Mouse (Mus musculus) liver (tissue): ENCODE data around the gene Haao.
"Not testable (repeated sequence)": the region's sequence is repeated elsewhere in the genome, so short reads cannot be mapped to it uniquely, and the experiment has no call there.

Experiments
- DNase-seq: peaks from one replicate; pipeline ENCODE4 v3.0.0-alpha.2; 2020; ENCODE audit warnings: mixed read lengths

Gene Haao

DNA sequence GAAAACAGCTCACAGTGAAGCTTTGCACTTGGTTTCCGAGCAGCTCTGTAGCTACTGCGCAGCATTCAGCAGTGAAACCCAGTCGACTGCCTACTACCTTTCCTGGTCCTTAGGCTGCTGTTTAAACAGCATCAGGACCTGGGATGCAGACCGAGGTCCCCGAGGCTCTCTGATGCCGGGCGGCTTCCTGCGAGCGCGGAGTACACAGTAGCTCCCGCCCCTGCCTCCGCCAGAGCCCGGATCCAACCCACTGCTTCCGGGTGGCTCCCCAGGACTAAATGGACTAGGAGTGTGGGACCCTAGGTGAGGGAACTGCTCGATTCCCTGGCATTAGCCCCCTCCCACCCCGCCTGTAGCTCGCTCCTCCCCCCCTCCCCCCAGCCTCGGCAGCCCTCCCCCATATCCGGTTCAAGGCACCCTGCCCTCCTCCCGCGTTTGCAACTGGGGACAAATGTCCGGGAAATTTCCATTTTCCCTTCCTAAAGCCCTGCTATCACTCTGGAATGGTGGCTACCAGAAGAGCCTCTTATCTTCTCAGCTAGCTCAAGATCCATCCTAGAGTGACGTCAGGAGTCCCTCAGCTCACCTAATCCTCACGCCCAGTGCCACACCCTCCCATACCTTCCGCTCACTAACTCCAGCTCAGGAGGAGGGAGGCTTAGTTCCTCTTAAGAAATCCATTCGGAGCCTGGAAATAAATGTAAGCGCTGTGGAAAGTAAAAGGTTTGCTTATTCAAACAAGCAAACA lies 14.5 kb upstream of the Haao start:
- peak; percentile 65 for DNase-seq

DNA sequence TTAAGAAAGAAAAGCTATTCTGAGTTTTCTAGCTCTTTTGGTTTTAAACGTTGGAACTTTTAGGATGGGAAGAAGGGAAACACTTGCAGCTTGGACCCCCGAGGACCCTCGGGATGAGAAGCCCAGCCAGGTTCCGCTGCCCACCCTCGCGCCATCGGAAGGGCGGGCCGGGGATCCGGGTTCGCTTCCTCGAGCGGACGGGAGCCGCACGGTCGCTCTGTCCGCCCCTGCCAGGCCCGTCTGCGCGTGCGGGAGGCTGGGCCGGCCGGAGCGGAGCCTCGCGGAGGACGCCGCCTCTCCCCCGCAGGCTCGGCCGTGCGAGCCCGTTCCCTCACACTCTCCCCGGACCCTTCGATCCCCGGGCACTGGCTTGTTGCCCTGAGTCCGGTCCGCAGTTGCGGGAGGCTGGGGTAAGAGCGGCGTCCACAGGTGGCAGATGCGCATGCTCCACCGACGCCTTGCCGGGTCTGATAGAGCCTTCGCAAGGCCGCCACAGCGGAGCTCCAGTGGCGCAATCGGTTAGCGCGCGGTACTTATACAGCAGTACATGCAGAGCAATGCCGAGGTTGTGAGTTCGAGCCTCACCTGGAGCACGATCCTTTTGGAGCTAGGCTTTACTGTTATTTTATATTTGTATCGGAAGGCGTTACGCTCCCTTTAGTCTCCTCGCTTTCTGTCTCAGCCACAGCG lies 13.8 kb upstream of the Haao start:
- peak; percentile 97 for DNase-seq

DNA sequence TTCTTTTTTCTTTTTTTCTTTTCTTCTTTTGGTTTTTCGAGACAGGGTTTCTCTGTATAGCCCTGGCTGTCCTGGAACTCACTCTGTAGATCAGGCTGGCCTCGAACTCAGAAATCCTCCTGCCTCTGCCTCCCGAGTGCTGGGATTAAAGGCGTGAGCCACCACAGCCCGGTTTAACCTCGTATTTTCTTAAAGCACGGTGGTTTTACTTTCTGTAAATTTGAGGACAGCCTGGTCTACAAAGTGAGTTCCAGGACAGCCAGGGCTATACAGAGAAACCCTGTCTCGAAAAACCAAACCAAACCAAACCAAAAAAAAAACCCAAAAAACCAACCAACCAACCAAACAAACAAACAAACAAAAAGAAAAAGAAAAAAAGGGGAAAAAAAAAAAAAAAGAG lies 13.2 kb upstream of the Haao start:
- DNase-seq = not testable (repeated sequence)

GRCm38 (mm10) chr17:83860224-83860623 lies 12.5 kb upstream of the Haao start:
- DNase-seq = no peak

DNA sequence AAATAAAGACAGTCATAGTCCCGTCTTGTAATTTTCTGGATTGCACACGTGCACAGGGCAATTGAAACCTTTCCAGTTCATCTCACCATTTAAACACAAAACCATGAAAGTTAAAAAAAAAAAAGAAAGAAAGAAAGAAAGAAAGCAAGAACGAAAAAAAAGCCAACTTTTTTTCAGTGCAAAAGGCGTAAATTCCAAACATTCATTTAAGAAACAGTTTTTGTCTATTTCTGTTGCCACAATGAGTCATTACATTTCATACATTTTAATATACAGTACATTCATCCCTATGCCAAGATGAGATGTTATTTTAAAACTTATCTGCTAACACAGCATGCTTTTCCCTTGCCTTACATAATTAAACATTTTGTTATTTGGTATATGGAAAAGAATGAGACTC lies 11.9 kb upstream of the Haao start:
- DNase-seq = no peak

- peak; percentile 77 for DNase-seq
These were observed 10.7 kb upstream of the Haao start for GRCm38 (mm10) chr17:83858413-83858812.

- DNase-seq = peak; percentile 89
These were observed 6.6 kb upstream of the Haao start for GRCm38 (mm10) chr17:83854284-83854918.

DNA sequence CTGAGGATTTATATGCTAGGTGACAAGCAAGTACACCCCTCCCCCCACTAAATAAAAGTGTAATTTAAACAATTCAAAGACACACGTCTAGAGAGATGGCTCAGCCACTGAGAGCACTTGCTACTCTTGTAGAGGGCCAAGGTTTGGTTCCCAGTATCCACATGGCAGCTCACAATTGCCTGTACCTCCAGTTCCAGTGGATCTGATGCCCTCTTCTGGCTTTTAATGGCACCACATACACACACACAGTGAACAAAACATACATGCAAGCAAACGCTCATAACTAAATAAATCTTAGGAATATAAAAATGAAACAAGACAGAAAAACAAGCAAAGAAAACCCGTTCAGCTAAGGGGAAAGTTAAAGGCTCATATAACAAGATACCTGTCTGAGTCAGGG lies 6.1 kb upstream of the Haao start:
- DNase-seq = no peak

DNA sequence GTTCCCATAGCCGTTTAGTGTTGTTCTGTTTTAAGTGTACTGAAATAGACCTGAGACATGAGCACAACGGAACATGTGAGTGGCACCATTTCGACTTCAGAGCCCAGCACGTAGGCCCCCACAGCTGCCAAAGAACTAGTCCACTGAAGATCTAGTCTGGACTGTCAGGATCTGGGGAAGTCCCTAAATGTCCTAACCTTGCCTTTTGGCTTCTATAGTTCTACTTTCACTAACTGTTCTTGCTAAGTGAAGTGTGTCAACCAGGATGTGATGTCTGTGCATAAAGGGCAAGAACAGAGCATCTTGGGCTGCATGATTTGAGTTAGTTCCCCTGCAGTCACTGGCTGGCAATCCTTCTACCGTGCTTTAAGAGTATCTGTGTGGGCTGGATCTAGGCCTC lies 3.1 kb upstream of the Haao start:
- DNase-seq = no peak

DNA sequence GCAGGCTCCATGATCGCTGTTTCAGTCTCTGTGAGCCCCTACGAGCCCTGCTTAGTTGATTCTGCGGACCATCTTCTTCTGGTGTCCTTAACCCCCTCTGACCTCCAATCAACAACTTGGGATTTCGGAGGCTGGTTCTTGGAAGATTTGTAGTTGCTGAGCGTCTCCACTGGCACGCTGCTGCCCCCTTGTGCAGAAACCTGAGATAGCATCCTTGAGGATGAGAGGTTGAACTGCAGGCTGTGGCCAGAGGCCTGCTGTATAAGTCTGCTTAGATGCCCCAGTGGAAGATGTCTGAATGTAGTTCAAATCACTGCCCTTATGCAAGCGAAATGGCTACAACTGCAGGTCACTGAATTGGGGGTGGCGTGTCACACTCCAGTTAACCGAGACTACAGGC lies 2.7 kb upstream of the Haao start:
- DNase-seq = peak; percentile 87

DNA sequence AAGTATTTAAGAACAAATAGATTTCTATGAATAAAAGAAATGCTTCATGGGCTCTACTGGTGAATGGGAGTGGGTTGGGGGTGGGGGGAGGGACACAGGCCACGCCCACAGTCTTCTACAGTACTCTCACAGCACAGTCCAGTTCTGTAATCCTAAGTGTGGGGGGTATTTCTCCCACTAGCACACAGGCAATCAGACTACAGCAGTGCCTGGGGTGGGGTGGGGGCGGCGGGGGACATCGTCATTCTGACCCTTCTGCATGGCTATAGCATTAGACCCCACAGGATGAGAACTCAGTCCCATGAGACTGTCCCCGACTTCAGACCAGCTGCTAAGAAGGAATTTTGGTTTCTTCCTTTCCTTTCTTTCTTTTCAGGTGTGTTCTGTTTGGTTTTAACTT lies 2.0 kb upstream of the Haao start:
- no peak for DNase-seq

DNA sequence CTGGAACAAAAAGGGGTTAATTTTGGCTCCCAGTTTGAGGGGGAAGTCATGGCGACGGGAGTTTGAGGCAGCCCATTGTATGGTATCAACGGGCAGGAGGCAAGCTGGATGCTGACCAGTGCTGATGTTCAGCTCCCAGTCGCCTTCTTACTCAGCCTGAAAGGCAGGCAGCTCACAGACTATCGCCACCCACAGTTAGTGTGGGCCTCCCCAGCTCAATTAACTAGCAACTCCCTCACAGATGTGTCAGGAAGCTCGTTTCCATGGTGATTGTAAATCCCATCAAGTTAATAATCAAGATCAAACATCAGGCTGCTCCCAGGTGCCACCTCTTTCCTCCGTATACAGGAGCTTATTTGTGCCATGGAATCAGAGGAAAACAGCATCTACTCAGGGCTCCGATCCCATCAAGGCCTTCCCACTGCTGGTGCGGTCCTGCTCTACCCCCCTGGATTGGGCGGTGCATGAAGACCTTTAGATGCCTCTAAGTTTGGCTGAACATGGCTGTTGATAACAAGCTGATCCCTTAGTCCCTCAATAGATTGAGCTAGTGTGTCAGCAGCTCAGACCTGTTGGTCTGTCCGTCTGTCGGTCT lies 1.4 kb upstream of the Haao start:
- DNase-seq = no peak

DNA sequence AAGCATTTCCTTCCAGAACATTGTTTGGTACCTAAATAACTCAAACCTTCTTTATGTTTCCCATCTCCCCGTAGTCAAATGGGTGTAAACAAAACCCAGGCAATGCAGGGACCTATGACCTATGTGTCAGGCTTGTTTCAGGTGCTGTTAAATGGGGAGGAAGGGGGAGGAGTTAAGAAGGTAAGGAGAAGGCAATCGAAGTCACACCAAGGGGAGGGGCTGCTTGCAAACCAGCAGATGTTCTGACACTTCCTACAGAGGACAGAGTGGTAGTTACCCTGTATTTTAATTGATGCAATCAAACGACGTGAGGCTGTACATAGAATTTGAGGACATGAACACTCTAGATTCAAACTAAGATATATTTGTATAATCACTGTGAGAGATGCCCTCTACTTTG lies 719 bp upstream of the Haao start:
- no peak for DNase-seq

- no peak for DNase-seq
These were observed 663 bp downstream of the Haao start for GRCm38 (mm10) chr17:83847100-83847499.

DNA sequence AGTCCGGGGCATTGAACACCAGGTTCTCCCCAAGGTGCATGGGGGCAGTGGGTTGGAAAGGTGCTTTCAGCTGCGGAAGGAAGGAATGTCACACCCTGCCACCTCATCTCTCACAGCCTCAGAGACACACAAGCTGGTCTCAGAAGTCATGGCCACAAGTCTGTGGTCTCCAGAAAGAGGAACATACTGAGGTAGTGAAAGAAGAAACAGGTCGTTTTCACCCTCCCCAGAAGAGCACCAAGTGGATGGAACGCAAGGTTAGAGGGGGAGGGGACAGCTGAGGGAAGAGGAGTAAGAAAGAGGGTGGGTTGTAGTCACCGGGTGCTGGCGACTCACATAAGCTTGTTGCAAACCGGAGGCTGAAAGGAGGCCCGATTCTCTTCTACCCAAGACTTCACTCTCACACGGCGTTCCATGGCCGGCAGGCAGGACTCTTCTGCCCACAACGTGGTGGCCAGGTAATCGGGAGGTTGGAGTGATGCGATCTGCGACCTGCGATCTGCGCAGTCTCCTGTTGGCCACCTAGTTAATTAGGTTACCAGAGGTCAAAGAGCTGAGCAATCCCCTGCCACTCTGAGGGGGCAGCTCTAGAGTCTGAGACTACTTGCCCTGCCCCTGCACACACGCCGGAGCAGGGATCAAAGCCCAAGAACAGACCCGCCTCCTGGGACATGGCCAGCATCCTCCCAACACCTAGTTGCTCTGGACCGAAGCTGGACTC lies 1.3 kb downstream of the Haao start:
- DNase-seq = no peak

DNA sequence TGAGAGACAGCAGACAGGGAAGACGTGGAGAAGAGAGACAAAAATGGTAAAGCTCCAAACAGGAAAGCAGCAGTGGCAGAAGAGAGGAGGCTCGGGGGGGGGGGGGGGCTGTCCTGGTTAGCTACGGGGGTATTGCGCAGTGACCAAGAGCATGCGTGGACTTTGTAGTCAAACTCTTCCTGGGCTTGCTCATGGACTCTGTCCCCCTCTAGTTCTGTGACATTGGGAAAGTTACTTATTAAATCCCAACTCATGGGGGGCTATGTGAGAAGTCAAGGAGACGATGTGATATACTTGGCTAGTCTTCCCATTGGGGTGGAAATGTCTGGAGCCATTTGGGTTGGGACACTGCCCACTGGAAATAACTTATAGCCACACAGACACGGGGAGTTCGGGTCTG lies 2.2 kb downstream of the Haao start:
- DNase-seq = peak; percentile 44

GRCm38 (mm10) chr17:83843780-83844179 lies 4.0 kb downstream of the Haao start:
- DNase-seq = no peak

- no peak for DNase-seq
These were observed 6.8 kb downstream of the Haao start for GRCm38 (mm10) chr17:83841011-83841410.

- no peak for DNase-seq
These were observed 8.6 kb downstream of the Haao start for GRCm38 (mm10) chr17:83839132-83839531.

DNA sequence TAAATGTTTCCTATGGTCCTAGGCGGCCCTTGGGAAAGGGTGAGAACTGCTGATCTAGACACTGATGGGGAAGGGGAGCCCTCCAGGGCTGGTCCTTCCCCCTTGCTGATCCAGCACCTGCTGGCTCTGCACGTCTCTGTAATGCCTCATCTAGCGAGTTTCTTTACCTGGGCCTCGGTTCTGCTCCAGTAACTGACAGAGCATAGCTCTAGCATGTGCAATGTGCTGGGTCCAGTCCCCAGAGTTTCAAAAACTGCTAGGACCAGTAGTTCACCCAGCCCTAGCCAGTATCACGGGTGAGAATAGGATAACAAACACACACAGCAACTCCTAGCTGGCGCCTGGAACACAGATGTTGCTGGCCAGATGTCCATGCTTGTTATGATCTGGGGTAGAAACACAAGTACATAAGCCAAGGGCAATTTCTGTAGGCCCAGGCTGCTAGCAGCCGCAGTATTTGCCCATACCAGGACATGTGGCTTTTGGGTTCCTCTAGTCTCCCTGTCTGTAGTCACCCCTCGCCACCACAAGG lies 10.0 kb downstream of the Haao start:
- DNase-seq = no peak

DNA sequence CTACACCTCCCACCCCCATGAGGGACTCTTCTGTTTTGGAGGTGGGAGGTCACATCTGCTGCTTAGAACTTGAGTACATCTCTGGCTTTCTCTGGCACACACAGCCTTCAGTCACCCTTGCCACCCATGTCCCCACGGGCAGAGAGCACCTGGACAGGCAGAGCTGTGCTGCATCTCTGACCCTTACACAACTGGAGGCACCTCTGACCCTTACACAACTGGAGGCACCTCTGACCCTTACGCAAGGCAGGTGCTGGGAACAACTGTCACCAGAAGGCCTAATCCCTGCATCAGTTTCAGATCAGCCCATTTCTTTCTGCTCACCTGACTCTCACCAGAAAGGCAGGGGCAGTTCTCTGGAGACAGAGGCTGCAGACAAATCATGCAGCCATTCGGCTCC lies 11.7 kb downstream of the Haao start:
- peak; percentile 55 for DNase-seq

- DNase-seq = no peak
These were observed 13.6 kb downstream of the Haao start for GRCm38 (mm10) chr17:83834120-83834519.
